Mouse (Mus musculus) embryo, embryonic 10 days (tissue): ENCODE results near the gene Ndufa13.

ENCODE experiments used
- DNase-seq: peaks from one replicate; pipeline ENCODE4 v3.0.0-alpha.2; 2015; ENCODE audit warnings: low spot score

The Ndufa13 gene

GRCm38 (mm10) chr8:69907106-69907505 lies 4.7 kb upstream of the Ndufa13 start:
- DNase-seq = no peak

GRCm38 (mm10) chr8:69906260-69906659 lies 3.9 kb upstream of the Ndufa13 start:
- DNase-seq = no peak

- DNase-seq = no peak
Observed at GRCm38 (mm10) chr8:69904096-69904495, 1.7 kb upstream of the Ndufa13 start.

GRCm38 (mm10) chr8:69903063-69903542 lies 745 bp upstream of the Ndufa13 start:
- DNase-seq = peak; percentile 100

- DNase-seq = peak; percentile 99
Observed at GRCm38 (mm10) chr8:69901484-69902162, 735 bp downstream of the Ndufa13 start.

- no peak for DNase-seq
Observed at GRCm38 (mm10) chr8:69900895-69901451, 1.4 kb downstream of the Ndufa13 start.

GRCm38 (mm10) chr8:69899876-69900275 lies 2.5 kb downstream of the Ndufa13 start:
- no peak for DNase-seq

GRCm38 (mm10) chr8:69897857-69898256 lies 4.5 kb downstream of the Ndufa13 start:
- DNase-seq = no peak

GRCm38 (mm10) chr8:69895772-69896451 lies 6.4 kb downstream of the Ndufa13 start:
- DNase-seq = no peak

GRCm38 (mm10) chr8:69894836-69895332 lies 7.5 kb downstream of the Ndufa13 start:
- DNase-seq = no peak

GRCm38 (mm10) chr8:69893863-69894262 lies 8.5 kb downstream of the Ndufa13 start:
- DNase-seq = peak; percentile 84

GRCm38 (mm10) chr8:69890813-69891241 lies 11.5 kb downstream of the Ndufa13 start:
- peak; percentile 84 for DNase-seq

- no peak for DNase-seq
Observed at GRCm38 (mm10) chr8:69888902-69889301, 13.5 kb downstream of the Ndufa13 start.

- DNase-seq = no peak
Observed at GRCm38 (mm10) chr8:69888244-69888866, 14.0 kb downstream of the Ndufa13 start.

GRCm38 (mm10) chr8:69887289-69888243 lies 14.8 kb downstream of the Ndufa13 start, which contains the start of gene Cilp2:
Gene Cilp2, minus strand, starts transcription at chr8:69887687.
- DNase-seq = no peak

- DNase-seq = no peak
Observed at GRCm38 (mm10) chr8:69884141-69884540, 18.2 kb downstream of the Ndufa13 start.

GRCm38 (mm10) chr8:69882833-69883600 lies 19.3 kb downstream of the Ndufa13 start:
- DNase-seq = no peak

GRCm38 (mm10) chr8:69882021-69882756 lies 20.2 kb downstream of the Ndufa13 start:
- peak; percentile 73 for DNase-seq

- no peak for DNase-seq
Observed at GRCm38 (mm10) chr8:69881261-69881865, 21.0 kb downstream of the Ndufa13 start.
